Mouse (Mus musculus) layer of hippocampus, postnatal 10 days (tissue): ENCODE data around the gene Oxsr1. TPM values are rescaled to one million over a fixed set of nuclear protein-coding genes. Genes with fewer than 3 reads are reported as not detected.

Experiments
- DNase-seq, 2 experiments: peaks; one replicate each; pipeline ENCODE4 v3.0.0; 2021; ENCODE audit warnings: low spot score in 2 of 2
- total RNA-seq, 2 experiments: library from RNA; stranded (reverse); gene quantifications; 2 replicates each; pipeline ENCODE4 v1.2.3; 2021

The Oxsr1 gene
- total RNA-seq, 2 experiments from 2014 or later = 37.1 to 41.5 TPM

- no peak for DNase-seq
Measured at GRCm38 (mm10) chr9:119339106-119339505, 16.9 kb upstream of the Oxsr1 start.

GRCm38 (mm10) chr9:119338350-119338749 is 16.1 kb upstream of the Oxsr1 start:
- no peak for DNase-seq

- no peak for DNase-seq
Measured at GRCm38 (mm10) chr9:119337842-119338241, 15.6 kb upstream of the Oxsr1 start.

GRCm38 (mm10) chr9:119335571-119335970 is 13.3 kb upstream of the Oxsr1 start:
- DNase-seq = no peak

GRCm38 (mm10) chr9:119334834-119335233 is 12.6 kb upstream of the Oxsr1 start:
- no peak for DNase-seq

- no peak for DNase-seq
Measured at GRCm38 (mm10) chr9:119334324-119334723, 12.1 kb upstream of the Oxsr1 start.

- DNase-seq = no peak
Measured at GRCm38 (mm10) chr9:119330186-119330963, 8.1 kb upstream of the Oxsr1 start.

GRCm38 (mm10) chr9:119328488-119328887 is 6.3 kb upstream of the Oxsr1 start:
- no peak for DNase-seq

GRCm38 (mm10) chr9:119324130-119324529 is 1.9 kb upstream of the Oxsr1 start:
- DNase-seq = no peak

- DNase-seq = no peak
Measured at GRCm38 (mm10) chr9:119323260-119323645, 1.0 kb upstream of the Oxsr1 start.

- no peak for DNase-seq
Measured at GRCm38 (mm10) chr9:119321392-119322229, 616 bp downstream of the Oxsr1 start.

- no peak for DNase-seq
Measured at GRCm38 (mm10) chr9:119320946-119321345, 1.3 kb downstream of the Oxsr1 start.

GRCm38 (mm10) chr9:119320446-119320845 is 1.8 kb downstream of the Oxsr1 start:
- no peak for DNase-seq

GRCm38 (mm10) chr9:119318891-119319290 is 3.3 kb downstream of the Oxsr1 start:
- no peak for DNase-seq

- no peak for DNase-seq
Measured at GRCm38 (mm10) chr9:119313096-119313495, 9.1 kb downstream of the Oxsr1 start.

GRCm38 (mm10) chr9:119309067-119309466 is 13.2 kb downstream of the Oxsr1 start:
- DNase-seq = no peak

- no peak for DNase-seq
Measured at GRCm38 (mm10) chr9:119305863-119306262, 16.4 kb downstream of the Oxsr1 start.

- DNase-seq = no peak
Measured at GRCm38 (mm10) chr9:119298563-119298962, 23.7 kb downstream of the Oxsr1 start.

GRCm38 (mm10) chr9:119297696-119298095 is 24.5 kb downstream of the Oxsr1 start:
- no peak for DNase-seq

- DNase-seq = no peak
Measured at GRCm38 (mm10) chr9:119290791-119291190, 31.4 kb downstream of the Oxsr1 start.

- no peak for DNase-seq
Measured at GRCm38 (mm10) chr9:119280894-119281682, 41.1 kb downstream of the Oxsr1 start.

- no peak for DNase-seq
Measured at GRCm38 (mm10) chr9:119278031-119278430, 44.2 kb downstream of the Oxsr1 start.
